Mouse (Mus musculus) adrenal gland, postnatal 25 days (tissue): Measurements from ENCODE around the gene Isoc2a. TPM values are rescaled to one million over a fixed set of nuclear protein-coding genes. Genes with fewer than 3 reads are reported as not detected.

Source experiments
- DNase-seq: peaks from one replicate; pipeline ENCODE4 v3.0.0; 2021; ENCODE audit warnings: mixed read lengths
- total RNA-seq: library from RNA; stranded (reverse); gene quantifications from 2 replicates; pipeline ENCODE4 v1.2.3, GENCODE M21; 2021

The Isoc2a gene
- total RNA-seq, 1 experiment from 2014 or later, result 48.2 TPM

- peak; percentile 86 for DNase-seq
Observed at GRCm38 (mm10) chr7:4940068-4940479, 63.1 kb downstream of the Isoc2a start.

DNA sequence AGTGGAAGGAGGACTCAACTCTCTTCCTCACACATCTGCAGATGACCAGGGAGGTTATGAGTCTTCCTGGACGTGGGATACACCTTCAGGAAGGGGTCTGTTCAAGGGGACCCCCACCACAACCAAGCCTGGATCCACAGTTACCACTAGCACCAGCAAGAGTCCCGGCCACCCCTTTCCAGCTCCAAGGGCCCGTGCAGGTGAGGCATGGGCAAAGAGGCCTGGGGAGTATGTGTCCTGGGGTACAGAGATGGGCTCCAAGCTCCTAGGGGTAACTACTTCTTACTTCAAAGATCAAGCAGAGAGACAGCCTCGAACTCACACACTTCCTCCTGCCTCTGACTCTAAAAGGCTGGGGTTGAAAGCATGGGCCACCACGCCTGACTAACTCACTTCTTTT lies 65.7 kb downstream of the Isoc2a start:
- DNase-seq, result no peak

DNA sequence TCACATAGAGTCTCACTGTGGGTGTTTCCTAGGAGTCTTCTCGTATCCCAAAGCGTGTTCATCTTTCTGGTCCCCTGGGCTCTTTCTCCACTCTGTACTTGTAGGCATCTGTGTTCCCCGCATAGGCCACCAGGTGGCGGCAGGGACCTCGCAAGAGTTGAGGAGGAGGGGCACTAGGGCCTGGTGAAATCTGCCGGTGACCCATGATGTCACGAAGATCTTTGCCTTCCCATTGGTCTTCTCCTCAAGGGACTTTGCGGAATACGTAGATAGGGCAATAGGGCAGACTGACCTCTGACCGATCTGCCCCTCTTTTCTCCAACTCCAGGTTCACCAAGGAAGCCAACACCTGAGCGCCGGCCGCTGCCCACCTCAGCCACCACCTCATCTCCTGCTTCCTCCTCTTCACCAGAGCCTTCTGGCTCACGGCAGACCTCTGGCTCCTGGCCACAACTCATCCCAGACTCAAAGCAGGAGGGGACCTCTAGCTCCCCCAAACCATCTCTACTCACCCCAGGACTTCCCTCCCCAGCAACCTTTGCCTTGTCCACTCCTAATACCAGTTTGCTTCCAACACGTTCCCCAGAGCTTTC lies 66.4 kb downstream of the Isoc2a start:
- peak; percentile 93 for DNase-seq

Other genes starting within 250 kb of the Isoc2a start
- 9.3 and 10.2 TPM in 2 replicates for gene Tmem86b, start 245.7 kb upstream of the Isoc2a start, total RNA-seq
- 98.1 and 99.6 TPM in 2 replicates for gene Ppp6r1, start 218.1 kb upstream of the Isoc2a start, total RNA-seq
- gene Hspbp1, start 192.1 kb upstream of the Isoc2a start, total RNA-seq, result 42.2 and 47.8 TPM in 2 replicates
- gene Brsk1, start 186.5 kb upstream of the Isoc2a start, total RNA-seq, result 4.2 and 6.5 TPM in 2 replicates
- 0.24 TPM in 1 of 2 replicates, not detected in the other for gene Tmem150b, start 151.9 kb upstream of the Isoc2a start, total RNA-seq
- 64.5 and 70.1 TPM in 2 replicates for gene Kmt5c, start 137.0 kb upstream of the Isoc2a start, total RNA-seq
- gene Cox6b2, start 124.1 kb upstream of the Isoc2a start, total RNA-seq, result 9.4 and 10.6 TPM in 2 replicates
- not detected in 2 replicates for gene Fam71e2, start 105.9 kb upstream of the Isoc2a start, total RNA-seq
- 0.15 TPM in 1 of 2 replicates, not detected in the other for gene Il11, start 94.3 kb upstream of the Isoc2a start, total RNA-seq
- gene Tmem190, start 94.2 kb upstream of the Isoc2a start, total RNA-seq, result not detected in 2 replicates
- gene Tmem238, start 87.5 kb upstream of the Isoc2a start, total RNA-seq, result 13.4 and 16.4 TPM in 2 replicates
- 922 and 1,210 TPM in 2 replicates for gene Rpl28, start 84.3 kb upstream of the Isoc2a start, total RNA-seq
- gene Ube2s, start 64.6 kb upstream of the Isoc2a start, total RNA-seq, result 114 and 127 TPM in 2 replicates
- gene Shisa7, start 32.5 kb upstream of the Isoc2a start, total RNA-seq, result 2.0 and 2.2 TPM in 2 replicates
- gene Isoc2b, start 6.9 kb upstream of the Isoc2a start, total RNA-seq, result 24.0 and 30.5 TPM in 2 replicates
- not detected in 2 replicates for gene Gm36210, start 29.4 kb downstream of the Isoc2a start, total RNA-seq
- 16.4 and 19.0 TPM in 2 replicates for gene Zfp628, start 38.1 kb downstream of the Isoc2a start, total RNA-seq
- gene Nat14, start 44.9 kb downstream of the Isoc2a start, total RNA-seq, result 7.7 and 9.1 TPM in 2 replicates
- 2.0 and 3.2 TPM in 2 replicates for gene Ssc5d, start 48.6 kb downstream of the Isoc2a start, total RNA-seq
- 0.55 TPM in 1 of 2 replicates, not detected in the other for gene Sbk2, start 87.3 kb downstream of the Isoc2a start, total RNA-seq
- gene Sbk3, start 94.0 kb downstream of the Isoc2a start, total RNA-seq, result 0.15 TPM in 1 of 2 replicates, not detected in the other
- 21.1 and 31.6 TPM in 2 replicates for gene Zfp579, start 119.0 kb downstream of the Isoc2a start, total RNA-seq
- gene Zfp524, start 137.3 kb downstream of the Isoc2a start, total RNA-seq, result 15.3 and 17.6 TPM in 2 replicates
- gene Fiz1, start 137.5 kb downstream of the Isoc2a start, total RNA-seq, result 18.7 and 26.4 TPM in 2 replicates
- gene Gm44973, start 138.3 kb downstream of the Isoc2a start, total RNA-seq, result not detected in 2 replicates
- 27.7 and 34.3 TPM in 2 replicates for gene Zfp865, start 143.2 kb downstream of the Isoc2a start, total RNA-seq
- 1.00 and 1.1 TPM in 2 replicates for gene Ccdc106, start 143.4 kb downstream of the Isoc2a start, total RNA-seq
- gene 4632433K11Rik, start 157.0 kb downstream of the Isoc2a start, total RNA-seq, result 1.1 TPM in 1 of 2 replicates, not detected in the other
- 4.7 and 5.5 TPM in 2 replicates for gene Zfp784, start 161.3 kb downstream of the Isoc2a start, total RNA-seq
- gene Zfp580, start 174.4 kb downstream of the Isoc2a start, total RNA-seq, result 7.9 and 8.8 TPM in 2 replicates
- gene U2af2, start 185.0 kb downstream of the Isoc2a start, total RNA-seq, result 191 and 195 TPM in 2 replicates
- 140 and 152 TPM in 2 replicates for gene Epn1, start 203.1 kb downstream of the Isoc2a start, total RNA-seq
- not detected in 2 replicates for gene Rfpl4, start 239.8 kb downstream of the Isoc2a start, total RNA-seq
- 1.3 and 1.7 TPM in 2 replicates for gene Rasl2-9, start 248.8 kb downstream of the Isoc2a start, total RNA-seq